Mouse (Mus musculus) heart, postnatal 0 days (tissue): ENCODE results near the gene Rad23a.

ENCODE experiments used
- CTCF ChIP-seq: IDR thresholded peaks from 2 replicates; pipeline ENCODE4 v1.5.1; 2016; ENCODE audit warnings: antibody characterized with exemption, control low read depth, low read depth
- EP300 ChIP-seq: IDR thresholded peaks from 2 replicates; pipeline ENCODE4 v1.6.1; 2016; ENCODE audit warnings: antibody characterized with exemption, low read depth

DNA sequence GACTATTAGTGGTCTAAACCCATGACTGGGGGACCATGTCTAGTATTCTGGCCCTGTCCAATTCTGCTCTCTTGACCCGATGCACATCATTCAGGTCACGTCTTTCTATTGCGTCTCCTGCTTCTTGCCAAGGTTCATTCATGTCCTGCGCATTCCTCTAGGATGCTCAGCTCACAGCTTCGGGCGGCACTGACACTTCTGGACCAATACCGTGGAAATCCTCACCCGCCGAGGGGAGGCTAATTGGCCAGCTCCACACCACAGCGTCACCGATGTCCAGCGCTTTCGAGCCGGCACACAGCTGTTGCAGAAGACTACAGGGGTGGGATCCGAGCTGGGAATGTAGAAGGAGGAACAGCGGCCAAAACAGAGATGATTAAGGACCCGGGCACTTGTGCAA, 24.3 kb downstream of the Rad23a start:
- no peak for TF ChIP-seq CTCF
- no peak for TF ChIP-seq EP300
